In the genomic region with DNA sequence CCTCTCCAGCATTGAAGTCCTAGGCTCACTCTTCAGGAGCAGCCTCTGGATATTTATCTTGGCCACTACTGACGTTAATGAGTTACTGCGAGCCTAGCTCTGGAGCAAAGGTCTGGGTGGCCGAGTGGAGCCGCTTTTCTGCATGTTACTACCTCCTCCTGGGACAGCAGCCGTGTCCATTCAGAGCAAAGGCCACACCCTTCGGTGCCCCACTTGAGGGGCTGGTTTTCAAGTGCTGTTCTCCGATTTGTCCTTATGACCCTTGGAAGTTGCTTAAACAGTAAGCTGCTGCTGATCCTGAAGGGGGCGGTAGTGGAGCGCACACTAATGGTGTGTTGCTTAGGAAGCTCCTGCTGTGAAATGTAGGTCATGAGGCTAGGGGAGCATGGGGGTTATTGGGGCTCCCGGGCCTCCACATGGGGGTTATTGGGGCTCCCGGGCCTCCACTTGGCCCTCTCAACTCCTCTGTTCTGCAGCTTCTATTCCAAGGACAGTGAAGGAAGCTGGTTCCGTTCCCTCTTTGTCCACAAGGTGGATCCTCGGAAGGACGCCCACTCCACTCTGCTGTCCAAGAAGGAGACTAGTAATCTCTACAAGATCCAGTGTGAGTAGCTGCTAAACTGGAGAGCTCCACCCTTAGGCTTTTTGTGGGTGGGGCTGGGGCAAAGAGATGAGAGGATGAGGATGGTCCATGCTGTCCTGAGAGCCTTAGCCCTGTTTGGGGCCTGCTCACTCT, we compare ENCODE assay signal across 8 mouse cellular contexts. TPM values are rescaled to one million over a fixed set of nuclear protein-coding genes. Genes with fewer than 3 reads are reported as not detected.
DNase-seq lines count a peak whose midpoint lies in the region; ATAC-seq and TF ChIP-seq lines count a peak whose summit lies in the region.
"Had no signal": no experiment of that assay in that cellular context is flagged by ENCODE, and none has a peak within 500 bp of the region (broad histone marks: within the 10 kb centered on the region; RNA-seq: fewer than 3 reads in every experiment).

No protein-coding gene starts in this region.

- H3K27me3 ChIP-seq in kidney, adult 2 months (replicated peaks; ENCODE audit: control insufficient read depth, insufficient read depth, low read length): no peaks in the 10 kb centered on the region
- no peaks in the 10 kb centered on the region for H3K27me3 ChIP-seq in lung, postnatal 0 days (replicated peaks; ENCODE audit: insufficient read depth, low read length)
- no peaks in the 10 kb centered on the region for H3K27me3 ChIP-seq in forebrain, embryonic 14.5 days (replicated peaks; ENCODE audit: control insufficient read depth, insufficient read depth, low read length)

- H3K4me3 ChIP-seq in kidney, adult 2 months (ENCODE audit: insufficient read depth, low read depth, low read length): no peak overlapping the region
- H3K4me3 ChIP-seq in lung, postnatal 0 days (ENCODE audit: low read depth, low read length): no peak overlapping the region
- no peak overlapping the region for H3K4me3 ChIP-seq in forebrain, embryonic 14.5 days (ENCODE audit: low read depth, low read length)
- H3K4me3 ChIP-seq: erythroblast, embryonic 14.5 days had no signal

- TF ChIP-seq POLR2A in kidney, adult 2 months (IDR thresholded peaks at IDR 0.05; ENCODE audit: low read depth, low read length): no peak

- H3K4me1 ChIP-seq in kidney, adult 2 months (ENCODE audit: control insufficient read depth, insufficient read depth, low read length): peaks cover 20% of the 10 kb centered on the region
- no peaks in the 10 kb centered on the region for H3K4me1 ChIP-seq in lung, postnatal 0 days (ENCODE audit: insufficient read depth, low read depth, low read length)
- no peaks in the 10 kb centered on the region for H3K4me1 ChIP-seq in forebrain, embryonic 14.5 days (ENCODE audit: control insufficient read depth, insufficient read depth, low read length)

- ATAC-seq in lung, postnatal 0 days: peak; percentile 96
- no peak for ATAC-seq in forebrain, embryonic 14.5 days

- WGBS in kidney, adult 2 months: 26% methylated on average over 14 of the region's 14 CpGs
- 34% methylated on average over 14 of the region's 14 CpGs for WGBS in lung, postnatal 0 days
- 62% methylated on average over 14 of the region's 14 CpGs for WGBS in forebrain, embryonic 14.5 days

- TF ChIP-seq EP300 in lung, postnatal 0 days (IDR thresholded peaks at IDR 0.05): peak; percentile 28; the same call in 1 of the 2 replicates

- no peaks in the 10 kb centered on the region for H3K9me3 ChIP-seq in lung, postnatal 0 days (ENCODE audit: low read length)
- H3K9me3 ChIP-seq in forebrain, embryonic 14.5 days (replicated peaks; ENCODE audit: control insufficient read depth, low read length): no peaks in the 10 kb centered on the region

- peak; percentile 74 for TF ChIP-seq CTCF in kidney, adult 2 months (conservative IDR thresholded peaks at IDR 0.05; ENCODE audit: insufficient read depth, insufficient read length, low read depth, low read length)
- peak; percentile 66 for TF ChIP-seq CTCF in lung, postnatal 0 days (IDR thresholded peaks at IDR 0.05)

- peak; percentile 40 for DNase-seq in urinary bladder, postnatal 14 days (ENCODE audit: low spot score)
- no peak for DNase-seq in urinary bladder, postnatal 10 days (ENCODE audit: low spot score)
- DNase-seq in embryo, embryonic 11 days: peak; percentile 59
- peak; percentile 95 for DNase-seq in kidney, adult 2 months
- peak; percentile 94 for DNase-seq in lung, postnatal 0 days (ENCODE audit: low spot score)
- DNase-seq in forebrain, embryonic 14.5 days (ENCODE audit: low spot score): no peak
- no peak for DNase-seq in frontal cortex, postnatal 14 days (ENCODE audit: low spot score in 2 of 2)

- no peak overlapping the region for H3K9ac ChIP-seq in lung, postnatal 0 days (replicated peaks; ENCODE audit: low read depth)
- H3K9ac ChIP-seq in forebrain, embryonic 14.5 days (ENCODE audit: low read length): no peak overlapping the region

- H3K27ac ChIP-seq in kidney, adult 2 months (ENCODE audit: insufficient read depth, low read depth, low read length): no peak overlapping the region; the same call in 1 of the 2 replicates
- no peak overlapping the region for H3K27ac ChIP-seq in lung, postnatal 0 days (ENCODE audit: low read length)
- H3K27ac ChIP-seq in forebrain, embryonic 14.5 days (ENCODE audit: low read depth, low read length): no peak overlapping the region

- H3K36me3 ChIP-seq in kidney, adult 2 months (ENCODE audit: control insufficient read depth, insufficient read depth, low read length): no peaks in the 10 kb centered on the region
- no peaks in the 10 kb centered on the region for H3K36me3 ChIP-seq in lung, postnatal 0 days (ENCODE audit: insufficient read depth, low read length)
- H3K36me3 ChIP-seq in forebrain, embryonic 14.5 days (ENCODE audit: control insufficient read depth, insufficient read depth, low read length): peaks cover 39% of the 10 kb centered on the region

- H3K4me2 ChIP-seq in lung, postnatal 0 days (replicated peaks; ENCODE audit: low read depth, low read length): no peak overlapping the region
- no peak overlapping the region for H3K4me2 ChIP-seq in forebrain, embryonic 14.5 days (ENCODE audit: low read length)

RNA-seq across cellular contexts. Expression of a gene that starts 9.3 kb away (rescaled TPM):
- 140 and 164 TPM in 2 replicates for polyA plus RNA-seq in kidney, adult 2 months (2012; rRNA removed)
- polyA plus RNA-seq in lung, postnatal 0 days (2015; fragmentation: Nextera tagmentation; extraction: Ambion mirVana): 10.4 and 11.9 TPM in 2 replicates
- polyA plus RNA-seq in forebrain, embryonic 14.5 days (2014; fragmentation: Nextera tagmentation; extraction: Ambion mirVana): 119 and 122 TPM in 2 replicates

RNA-seq across cellular contexts. Expression of a gene that starts 12.1 kb away (rescaled TPM):
- polyA plus RNA-seq in kidney, adult 2 months (2012; rRNA removed): 16.6 and 17.7 TPM in 2 replicates
- polyA plus RNA-seq in lung, postnatal 0 days (2015; fragmentation: Nextera tagmentation; extraction: Ambion mirVana): 16.3 TPM in 2 replicates
- 72.8 and 77.5 TPM in 2 replicates for polyA plus RNA-seq in forebrain, embryonic 14.5 days (2014; fragmentation: Nextera tagmentation; extraction: Ambion mirVana)

RNA-seq across cellular contexts. Expression of a gene that starts 33.7 kb away (rescaled TPM):
- 54.0 and 54.4 TPM in 2 replicates for polyA plus RNA-seq in kidney, adult 2 months (2012; rRNA removed)
- polyA plus RNA-seq in lung, postnatal 0 days (2015; fragmentation: Nextera tagmentation; extraction: Ambion mirVana): 19.6 and 21.1 TPM in 2 replicates
- polyA plus RNA-seq in forebrain, embryonic 14.5 days (2014; fragmentation: Nextera tagmentation; extraction: Ambion mirVana): 44.9 and 56.2 TPM in 2 replicates

Comparison
In these comparisons a context has a peak if more than half of its experiments do, and no peak if none do; other contexts are left out.
1. DNase-seq: peak in urinary bladder, postnatal 14 days (single experiment), embryo, embryonic 11 days (single experiment), kidney, adult 2 months (single experiment) and lung, postnatal 0 days (single experiment); none in urinary bladder, postnatal 10 days (single experiment), forebrain, embryonic 14.5 days (single experiment) and frontal cortex, postnatal 14 days (0 of 2).